Mouse (Mus musculus) bone marrow macrophage, adult 2 months (primary cell): Measurements from ENCODE around the gene Igsf11. TPM values are rescaled to one million over a fixed set of nuclear protein-coding genes. Genes with fewer than 3 reads are reported as not detected.
"Not testable (repeated sequence)": the region's sequence is repeated elsewhere in the genome, so short reads cannot be mapped to it uniquely, and the experiment has no call there.

ENCODE experiments used
- H3K27ac ChIP-seq: 2 replicates; pipeline ENCODE4 v1.5.1; 2012; ENCODE audit warnings: low read depth, low read length; ENCODE audit not compliant: insufficient read depth
- H3K4me1 ChIP-seq: 2 replicates; pipeline ENCODE4 v1.6.1; 2012; ENCODE audit warnings: low read length; ENCODE audit not compliant: control insufficient read depth, insufficient read depth
- H3K4me3 ChIP-seq: 2 replicates; pipeline ENCODE4 v1.5.1; 2012; ENCODE audit warnings: mild to moderate bottlenecking, low read length, moderate library complexity; ENCODE audit not compliant: insufficient read depth
- CTCF ChIP-seq: IDR thresholded peaks from 2 replicates; pipeline ENCODE4 v1.5.1; 2012; ENCODE audit warnings: low read depth, mild to moderate bottlenecking, low read length, moderate library complexity
- POLR2A ChIP-seq: IDR thresholded peaks from 2 replicates; pipeline ENCODE4 v1.6.1; 2012; ENCODE audit warnings: mild to moderate bottlenecking, low read depth, low read length, borderline replicate concordance
- polyA plus RNA-seq: library from polyadenylated mRNA; stranded (reverse); fragments of >200 nt; gene quantifications from 2 replicates; pipeline ENCODE4 v1.2.4, GENCODE M21; 2012; ENCODE audit not compliant: missing spikeins, insufficient read depth, insufficient read length

Gene Igsf11
- polyA plus RNA-seq, 1 experiment, result not detected

DNA sequence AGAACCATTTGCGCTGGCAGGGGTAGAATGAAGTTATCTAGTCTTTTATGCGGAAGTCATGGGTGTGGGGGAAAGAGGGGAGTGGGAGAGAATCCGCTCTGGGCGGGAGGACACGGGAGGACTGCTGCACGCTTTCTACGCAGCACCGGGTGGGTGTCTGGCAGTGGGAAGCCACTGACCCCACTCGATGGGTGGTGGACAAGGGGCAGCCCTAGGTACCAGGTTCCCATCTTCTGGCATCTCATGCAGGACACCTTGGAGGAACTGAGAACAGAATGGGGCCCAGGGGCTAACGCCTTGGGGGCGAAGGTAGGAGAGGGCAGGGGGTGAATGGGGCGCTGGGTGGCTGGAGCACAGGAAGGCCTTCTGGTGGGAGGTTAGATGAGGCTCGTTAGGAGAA, 83.7 kb downstream of the Igsf11 start:
- no peak for TF ChIP-seq POLR2A
- H3K4me3 ChIP-seq, result no peak overlapping the region
- no peaks in the 10 kb centered on the region; the same call in 1 of the 2 replicates for H3K4me1 ChIP-seq
- no peak overlapping the region for H3K27ac ChIP-seq

DNA sequence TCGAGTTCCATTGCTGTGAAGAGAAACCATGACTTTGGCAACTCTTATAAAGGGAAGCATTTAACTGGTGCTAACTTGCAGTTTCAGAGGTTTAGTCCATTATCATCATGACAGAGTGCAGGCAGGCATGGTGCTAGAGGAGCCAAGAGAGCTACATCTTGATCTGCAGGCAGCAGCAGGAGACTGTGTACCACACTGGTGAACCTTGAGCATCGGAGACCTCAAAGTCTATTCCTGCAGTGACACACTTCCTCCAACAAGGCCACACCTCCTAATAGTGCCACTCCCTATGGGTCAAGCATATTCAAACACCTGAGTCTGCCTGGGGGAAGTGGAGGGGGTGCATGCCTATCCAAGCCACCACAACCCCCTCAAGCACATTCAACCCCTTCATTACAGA, 86.1 kb downstream of the Igsf11 start:
- no peaks in the 10 kb centered on the region; the same call in 1 of the 2 replicates for H3K4me1 ChIP-seq
- TF ChIP-seq POLR2A (no peak), CTCF (no peak)

DNA sequence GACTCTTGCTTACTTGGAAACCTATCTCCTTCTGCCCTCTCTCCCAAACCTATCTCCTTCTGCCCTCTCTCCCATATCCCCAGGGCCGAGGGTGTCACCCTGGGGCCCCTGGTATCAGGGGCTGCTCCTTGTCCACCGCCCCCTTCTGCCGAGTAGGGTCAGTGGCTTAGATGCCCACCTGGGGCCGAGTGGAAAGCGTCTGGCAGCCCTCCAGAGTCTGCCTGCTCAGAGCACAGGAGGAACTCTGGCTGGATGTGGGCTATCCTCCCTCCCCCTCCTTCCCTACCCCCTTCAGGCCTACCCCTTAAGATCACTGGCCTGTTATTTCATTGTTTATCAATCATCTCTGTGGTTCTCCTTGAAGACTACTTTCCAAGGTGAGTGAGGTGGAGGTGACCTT, 88.1 kb downstream of the Igsf11 start:
- no peaks in the 10 kb centered on the region for H3K4me1 ChIP-seq
- no peak overlapping the region for H3K27ac ChIP-seq
- no peak overlapping the region for H3K4me3 ChIP-seq
- no peak for TF ChIP-seq CTCF
- TF ChIP-seq POLR2A, result no peak

More for the DNA sequence above, 86.1 kb downstream of the Igsf11 start:
- no peak overlapping the region for H3K27ac ChIP-seq
- H3K4me3 ChIP-seq, result no peak overlapping the region

DNA sequence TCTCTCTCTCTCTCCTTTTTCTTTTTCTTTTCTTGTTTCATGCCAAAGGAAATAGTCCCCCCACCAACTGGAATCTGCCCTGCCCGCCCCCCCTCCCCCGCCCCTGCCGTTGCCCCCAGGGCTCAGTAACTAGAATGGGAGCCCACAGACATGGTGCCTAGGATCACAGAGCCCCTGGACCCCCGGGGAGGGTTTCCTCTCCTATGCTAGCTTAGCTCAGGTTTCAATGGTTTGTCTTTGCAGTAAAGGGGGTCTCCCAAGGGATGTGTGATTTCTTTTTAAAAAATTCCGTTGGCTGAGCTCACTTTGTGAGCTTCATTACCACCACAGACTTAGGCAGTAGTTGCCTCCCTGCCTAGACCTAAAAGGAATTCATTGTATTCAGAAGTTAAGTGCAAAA, 89.6 kb downstream of the Igsf11 start:
- Histone ChIP-seq H3K4me1 (peaks cover 4% of the 10 kb centered on the region; the same call in 1 of the 2 replicates), H3K27ac (no peak overlapping the region), H3K4me3 (no peak overlapping the region)
- TF ChIP-seq CTCF (no peak), POLR2A (no peak)

DNA sequence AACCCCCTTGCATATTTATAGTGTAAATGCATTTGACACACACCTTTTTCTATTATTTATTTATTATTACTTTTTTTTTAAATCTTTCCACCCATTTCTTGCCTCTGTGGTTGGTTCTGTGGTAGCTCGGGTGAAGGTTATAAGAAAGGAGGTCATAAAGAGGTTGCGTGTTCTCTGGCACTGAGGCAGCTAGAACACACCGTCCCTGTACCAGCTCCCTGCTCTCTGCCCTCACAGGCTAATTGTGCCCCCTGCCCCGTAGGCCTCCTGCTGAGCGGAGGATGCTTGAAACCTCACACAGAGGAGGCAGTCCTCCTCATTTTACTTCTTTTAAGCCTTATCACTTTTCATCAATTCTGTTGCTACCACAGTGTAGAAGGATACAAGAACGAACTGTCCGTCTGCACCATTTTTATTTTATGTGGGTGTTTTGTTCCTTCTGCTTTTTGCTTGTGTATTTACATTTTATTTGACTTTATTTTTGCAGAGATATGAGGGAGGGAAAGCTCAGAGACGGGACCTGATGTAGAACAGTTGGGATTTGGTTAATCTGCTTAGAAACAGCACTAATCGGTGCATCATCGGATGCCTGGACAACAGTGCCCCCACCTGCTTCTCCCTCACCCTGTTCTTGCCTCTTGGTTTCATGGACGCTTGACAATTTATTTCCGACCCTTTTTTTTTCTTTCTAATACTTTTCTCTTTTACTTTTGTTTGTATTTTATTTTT, 90.2 kb downstream of the Igsf11 start:
- no peak overlapping the region for H3K4me3 ChIP-seq
- TF ChIP-seq POLR2A, result no peak
- no peak for TF ChIP-seq CTCF
- H3K27ac ChIP-seq, result no peak overlapping the region
- peaks cover 4% of the 10 kb centered on the region; the same call in 1 of the 2 replicates for H3K4me1 ChIP-seq

DNA sequence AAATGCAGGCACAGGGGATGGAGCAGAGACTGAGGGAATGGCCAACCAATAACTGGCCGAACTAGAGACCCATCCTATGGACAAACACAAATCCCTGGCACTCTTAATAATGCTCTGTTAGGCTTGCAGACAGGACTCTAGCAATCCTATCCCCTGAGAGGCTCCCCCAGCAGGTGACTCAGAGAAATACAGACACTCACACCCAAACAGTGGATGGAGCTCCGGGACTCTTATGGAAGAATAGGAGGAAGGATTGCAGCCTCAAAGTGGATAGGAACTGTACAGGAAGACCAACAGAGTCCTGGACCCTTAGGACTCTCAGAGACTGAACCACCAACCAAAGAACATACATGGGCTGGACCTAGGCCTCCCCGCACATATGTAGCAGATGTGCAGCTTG, 91.4 kb downstream of the Igsf11 start:
- H3K4me3 ChIP-seq, H3K4me1 ChIP-seq: not testable (repeated sequence)

DNA sequence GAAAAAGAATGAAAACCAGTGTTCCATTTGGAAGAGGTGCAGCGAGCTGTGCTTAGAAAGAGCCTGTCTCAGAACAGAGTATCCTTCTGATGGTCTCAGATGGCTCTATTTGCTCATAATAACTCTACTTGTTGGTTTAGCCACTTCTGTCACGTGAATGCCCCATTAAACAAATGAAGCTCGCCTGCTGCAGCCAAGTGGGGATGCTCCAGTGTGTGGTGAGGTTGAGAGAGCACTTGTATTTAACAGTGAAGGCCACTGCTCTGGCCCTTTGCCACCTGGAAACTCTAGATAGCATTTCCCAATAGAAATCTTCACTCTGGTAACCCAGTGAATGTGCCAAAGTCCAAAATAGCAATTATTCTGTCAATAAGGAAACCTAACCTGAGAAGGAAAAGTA, 92.9 kb downstream of the Igsf11 start:
- H3K4me3 ChIP-seq, result no peak overlapping the region
- peaks cover 4% of the 10 kb centered on the region; the same call in 1 of the 2 replicates for H3K4me1 ChIP-seq
- TF ChIP-seq CTCF (no peak), POLR2A (no peak)
- no peak overlapping the region for H3K27ac ChIP-seq

More for the DNA sequence above, 91.4 kb downstream of the Igsf11 start:
- H3K27ac ChIP-seq, result not testable (repeated sequence)

DNA sequence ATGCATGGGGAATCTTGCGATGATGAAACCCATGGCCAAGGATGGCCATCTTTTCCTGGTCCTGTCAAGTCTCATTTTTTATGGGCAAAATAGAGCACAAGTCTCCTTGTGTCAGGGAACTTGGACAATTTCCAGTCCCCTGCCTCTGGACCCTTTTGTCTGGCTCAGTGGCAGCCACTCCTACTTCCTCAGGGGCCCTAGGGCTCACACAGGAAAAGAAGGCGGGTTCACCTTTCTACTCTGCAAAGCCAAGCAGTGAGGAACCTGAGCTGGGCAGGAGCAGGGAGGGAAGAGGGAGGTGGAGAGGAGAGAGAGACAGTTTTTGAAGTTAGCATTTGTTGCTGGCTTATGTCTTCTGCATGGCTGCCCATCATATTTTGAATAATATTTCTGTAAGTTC, 93.9 kb downstream of the Igsf11 start:
- Histone ChIP-seq H3K4me1 (peaks cover 4% of the 10 kb centered on the region; the same call in 1 of the 2 replicates), H3K4me3 (no peak overlapping the region), H3K27ac (no peak overlapping the region)
- TF ChIP-seq POLR2A (no peak), CTCF (no peak)

DNA sequence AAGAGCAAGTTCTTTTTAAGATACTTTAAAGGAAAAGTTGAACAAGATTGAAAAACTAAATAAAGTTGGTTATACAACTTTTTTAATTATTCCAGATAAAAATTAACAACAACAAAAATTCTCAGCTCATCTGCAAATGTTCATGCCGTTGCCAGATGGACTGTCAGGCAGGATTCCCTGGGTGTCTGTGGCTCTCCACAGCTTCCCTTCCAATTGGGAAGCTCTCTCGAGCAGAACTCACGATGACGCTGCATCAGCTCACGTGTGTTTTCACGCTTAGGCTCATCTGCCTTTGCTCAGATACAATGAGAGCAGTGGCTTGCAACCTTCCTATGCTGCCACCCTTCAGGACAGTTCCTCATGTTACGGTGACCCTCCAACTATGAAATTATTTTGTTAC, 101.2 kb downstream of the Igsf11 start:
- no peak for TF ChIP-seq CTCF
- TF ChIP-seq POLR2A, result no peak
- H3K4me1 ChIP-seq, result peaks cover 4% of the 10 kb centered on the region; the same call in 1 of the 2 replicates
- H3K27ac ChIP-seq, result no peak overlapping the region
- no peak overlapping the region for H3K4me3 ChIP-seq

DNA sequence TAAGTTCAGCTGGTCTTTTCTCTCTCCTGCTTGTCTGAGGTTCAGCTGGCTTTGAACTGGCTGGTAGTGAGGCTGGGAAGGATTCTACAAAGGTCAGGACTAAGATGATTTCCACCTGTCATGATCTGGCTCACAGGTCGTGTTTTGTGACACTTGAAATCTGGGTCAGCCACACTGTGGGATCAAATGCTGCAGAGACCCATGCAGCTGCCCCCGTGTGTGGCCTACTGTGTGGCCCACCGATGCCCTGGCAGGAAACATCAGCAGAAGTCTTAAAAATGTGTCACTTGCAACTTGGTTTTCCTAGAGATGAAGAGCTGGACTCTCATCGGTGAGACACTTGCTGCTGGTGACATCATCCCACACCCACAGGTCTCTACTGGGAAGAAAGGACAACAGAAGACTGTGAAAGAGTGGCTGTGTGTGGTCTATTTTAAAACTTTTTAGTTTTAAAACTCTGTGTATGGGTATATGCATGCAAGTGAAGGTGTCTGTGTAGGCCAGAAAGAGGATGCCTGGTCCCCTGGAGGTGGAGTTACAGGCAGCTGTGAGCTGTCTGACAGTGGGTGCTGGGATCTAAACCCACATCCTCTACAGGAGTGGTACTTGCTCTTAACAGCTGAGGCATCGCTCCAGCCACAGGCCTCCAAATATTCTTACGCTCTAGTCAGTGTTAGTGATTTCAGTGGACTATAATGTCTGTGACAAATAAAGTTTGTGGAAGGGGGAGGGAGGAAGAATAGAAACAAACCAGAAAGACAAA, 106.2 kb downstream of the Igsf11 start:
- no peak overlapping the region for H3K4me3 ChIP-seq
- no peak overlapping the region for H3K27ac ChIP-seq
- H3K4me1 ChIP-seq, result peaks cover 2% of the 10 kb centered on the region; the same call in 1 of the 2 replicates
- no peak for TF ChIP-seq POLR2A
- no peak for TF ChIP-seq CTCF
